Mouse (Mus musculus) thymus, postnatal 4 days (tissue): Measurements from ENCODE around the gene Aebp2.
A peak's percentile ranks its signal among the peaks of the same experiment; 100 is the strongest.

Experiments
- DNase-seq: peaks from one replicate; pipeline ENCODE4 v3.0.0; 2021

The Aebp2 gene

GRCm38 (mm10) chr6:140608666-140609065 lies 13.8 kb upstream of the Aebp2 start:
- no peak for DNase-seq

- DNase-seq, result no peak
Measured at GRCm38 (mm10) chr6:140609533-140609932, 12.9 kb upstream of the Aebp2 start.

- DNase-seq, result no peak
Measured at GRCm38 (mm10) chr6:140610117-140610516, 12.3 kb upstream of the Aebp2 start.

GRCm38 (mm10) chr6:140611282-140611681 lies 11.2 kb upstream of the Aebp2 start:
- no peak for DNase-seq

GRCm38 (mm10) chr6:140611893-140612473 lies 10.5 kb upstream of the Aebp2 start:
- no peak for DNase-seq

- no peak for DNase-seq
Measured at GRCm38 (mm10) chr6:140613822-140614221, 8.6 kb upstream of the Aebp2 start.

- no peak for DNase-seq
Measured at GRCm38 (mm10) chr6:140614711-140615110, 7.8 kb upstream of the Aebp2 start.

GRCm38 (mm10) chr6:140620531-140621349 lies 1.7 kb upstream of the Aebp2 start:
- DNase-seq, result no peak

GRCm38 (mm10) chr6:140621622-140622021 lies 841 bp upstream of the Aebp2 start:
- DNase-seq, result no peak

- peak; percentile 96 for DNase-seq
Measured at GRCm38 (mm10) chr6:140623226-140624095, 998 bp downstream of the Aebp2 start.

GRCm38 (mm10) chr6:140624096-140625051 lies 1.9 kb downstream of the Aebp2 start:
- DNase-seq, result peak; percentile 72

GRCm38 (mm10) chr6:140629176-140629859 lies 6.9 kb downstream of the Aebp2 start:
- DNase-seq, result peak; percentile 49

- peak; percentile 57 for DNase-seq
Measured at GRCm38 (mm10) chr6:140630306-140630705, 7.8 kb downstream of the Aebp2 start.

GRCm38 (mm10) chr6:140633616-140634015 lies 11.2 kb downstream of the Aebp2 start:
- DNase-seq, result no peak

GRCm38 (mm10) chr6:140636290-140636689 lies 13.8 kb downstream of the Aebp2 start:
- no peak for DNase-seq

- no peak for DNase-seq
Measured at GRCm38 (mm10) chr6:140642010-140642409, 19.5 kb downstream of the Aebp2 start.

- DNase-seq, result no peak
Measured at GRCm38 (mm10) chr6:140642655-140643054, 20.2 kb downstream of the Aebp2 start.

GRCm38 (mm10) chr6:140645931-140646330 lies 23.5 kb downstream of the Aebp2 start:
- DNase-seq, result no peak

GRCm38 (mm10) chr6:140646892-140647291 lies 24.4 kb downstream of the Aebp2 start:
- DNase-seq, result no peak

GRCm38 (mm10) chr6:140649812-140650211 lies 27.3 kb downstream of the Aebp2 start:
- no peak for DNase-seq

GRCm38 (mm10) chr6:140651923-140652322 lies 29.5 kb downstream of the Aebp2 start:
- DNase-seq, result no peak

- DNase-seq, result no peak
Measured at GRCm38 (mm10) chr6:140655451-140655850, 33.0 kb downstream of the Aebp2 start.
